In genomic region chr5:34574721-34575120, GRCm38 (mm10) we compare ENCODE assay signal across 7 mouse cellular contexts. TPM values are rescaled to one million over a fixed set of nuclear protein-coding genes. Genes with fewer than 3 reads are reported as not detected.
DNase-seq lines count a peak whose midpoint lies in the region; ATAC-seq and TF ChIP-seq lines count a peak whose summit lies in the region.

No protein-coding gene starts in this region.

- peaks cover 12% of the 10 kb centered on the region; the same call in 1 of the 2 replicates for H3K4me1 ChIP-seq in spleen, adult 2 months (ENCODE audit: control insufficient read depth, insufficient read depth, insufficient read length)
- peaks cover 12% of the 10 kb centered on the region for H3K4me1 ChIP-seq in embryonic facial prominence, embryonic 15.5 days
- peaks cover 15% of the 10 kb centered on the region for H3K4me1 ChIP-seq in limb, embryonic 12.5 days (replicated peaks)
- H3K4me1 ChIP-seq in neural tube, embryonic 13.5 days (replicated peaks) = peaks cover 21% of the 10 kb centered on the region

- H3K9ac ChIP-seq in embryonic facial prominence, embryonic 15.5 days = peak overlapping the region; percentile 97
- peak overlapping the region; percentile 98 for H3K9ac ChIP-seq in limb, embryonic 12.5 days (replicated peaks)
- peak overlapping the region; percentile 99 for H3K9ac ChIP-seq in neural tube, embryonic 13.5 days

- 5% methylated on average over 10 of the region's 10 CpGs for WGBS in spleen, adult 2 months
- 23% methylated on average over 10 of the region's 10 CpGs for WGBS in embryonic facial prominence, embryonic 15.5 days
- 41% methylated on average over 10 of the region's 10 CpGs for WGBS in limb, embryonic 12.5 days
- WGBS in neural tube, embryonic 13.5 days = 49% methylated on average over 10 of the region's 10 CpGs

- H3K27ac ChIP-seq in spleen, adult 2 months (ENCODE audit: insufficient read depth, low read length) = peak overlapping the region; percentile 84
- H3K27ac ChIP-seq in embryonic facial prominence, embryonic 15.5 days (replicated peaks) = peak overlapping the region; percentile 90; the same call in 1 of the 2 replicates
- 0 out of 2 replicates have a peak overlapping the region, but pooled peaks have one; percentile 5 for H3K27ac ChIP-seq in limb, embryonic 12.5 days
- H3K27ac ChIP-seq in neural tube, embryonic 13.5 days (replicated peaks) = peak overlapping the region; percentile 95; the same call in 1 of the 2 replicates

- ATAC-seq in embryonic facial prominence, embryonic 15.5 days (ENCODE audit: insufficient number of reproducible peaks, low FRiP score, low TSS enrichment, low read depth) = no peak
- no peak for ATAC-seq in limb, embryonic 12.5 days (ENCODE audit: insufficient number of reproducible peaks, insufficient read depth, low FRiP score, low TSS enrichment, low read depth)
- no peak for ATAC-seq in neural tube, embryonic 13.5 days (ENCODE audit: low read depth)

- no peaks in the 10 kb centered on the region for H3K27me3 ChIP-seq in spleen, adult 2 months (ENCODE audit: control insufficient read depth, insufficient read depth, low read length)
- no peaks in the 10 kb centered on the region for H3K27me3 ChIP-seq in embryonic facial prominence, embryonic 15.5 days
- H3K27me3 ChIP-seq in limb, embryonic 12.5 days = no peaks in the 10 kb centered on the region
- no peaks in the 10 kb centered on the region for H3K27me3 ChIP-seq in neural tube, embryonic 13.5 days

- peak overlapping the region; percentile 65 for H3K4me3 ChIP-seq in spleen, adult 2 months (ENCODE audit: extremely low read depth, insufficient read depth, insufficient read length)
- H3K4me3 ChIP-seq in embryonic facial prominence, embryonic 15.5 days (replicated peaks) = peak overlapping the region; percentile 94
- peak overlapping the region; percentile 92 for H3K4me3 ChIP-seq in limb, embryonic 12.5 days (replicated peaks)
- H3K4me3 ChIP-seq in neural tube, embryonic 13.5 days = peak overlapping the region; percentile 95

- no peak for TF ChIP-seq CTCF in spleen, adult 2 months (IDR thresholded peaks at IDR 0.05; ENCODE audit: extremely low read depth, insufficient read depth, insufficient read length, insufficient replicate concordance)

- DNase-seq in spleen, adult 2 months (ENCODE audit: low read depth in 1 of 2, low spot score in 2 of 2) = peak; percentile 34
- DNase-seq in spleen, adult 12 weeks (ENCODE audit: low spot score) = no peak
- no peak for DNase-seq in gastrocnemius, adult 8-10 months (ENCODE audit: low spot score in 2 of 2)
- no peak for DNase-seq in thymus, postnatal 4 days

- H3K36me3 ChIP-seq in spleen, adult 2 months (ENCODE audit: control insufficient read depth, insufficient read depth, low read length) = no peaks in the 10 kb centered on the region
- no peaks in the 10 kb centered on the region for H3K36me3 ChIP-seq in embryonic facial prominence, embryonic 15.5 days
- peaks cover 4% of the 10 kb centered on the region; the same call in 1 of the 2 replicates for H3K36me3 ChIP-seq in limb, embryonic 12.5 days
- H3K36me3 ChIP-seq in neural tube, embryonic 13.5 days = no peaks in the 10 kb centered on the region

- no peak; the same call in 1 of the 2 replicates for TF ChIP-seq POLR2A in spleen, adult 2 months (IDR thresholded peaks at IDR 0.05; ENCODE audit: low read depth, low read length)

- H3K9me3 ChIP-seq in embryonic facial prominence, embryonic 15.5 days (replicated peaks) = no peaks in the 10 kb centered on the region
- H3K9me3 ChIP-seq in limb, embryonic 12.5 days = no peaks in the 10 kb centered on the region
- H3K9me3 ChIP-seq in neural tube, embryonic 13.5 days = no peaks in the 10 kb centered on the region

- H3K4me2 ChIP-seq in embryonic facial prominence, embryonic 15.5 days (replicated peaks) = peak overlapping the region; percentile 63
- peak overlapping the region; percentile 67 for H3K4me2 ChIP-seq in limb, embryonic 12.5 days
- peak overlapping the region; percentile 75 for H3K4me2 ChIP-seq in neural tube, embryonic 13.5 days

RNA-seq across cellular contexts. Expression of gene Add1, which starts 1.3 kb away (rescaled TPM):
- polyA plus RNA-seq in spleen, adult 2 months (2012; rRNA removed) = 152 and 170 TPM in 2 replicates
- polyA plus RNA-seq in embryonic facial prominence, embryonic 15.5 days (2015; fragmentation: Nextera tagmentation; extraction: Ambion mirVana) = 186 and 190 TPM in 2 replicates
- polyA plus RNA-seq in limb, embryonic 12.5 days (2016; fragmentation: Nextera tagmentation; extraction: Ambion mirVana) = 173 and 189 TPM in 2 replicates
- polyA plus RNA-seq in neural tube, embryonic 13.5 days (2015; fragmentation: Nextera tagmentation; extraction: Ambion mirVana) = 208 and 221 TPM in 2 replicates
- total RNA-seq in gastrocnemius, adult 8-10 months (2022) = 10 to 100 TPM; 59.0 to 71.9 (median 66.0) TPM

RNA-seq across cellular contexts. Expression of gene Sh3bp2, which starts 49.1 kb away (rescaled TPM):
- 50.7 and 51.3 TPM in 2 replicates for polyA plus RNA-seq in spleen, adult 2 months (2012; rRNA removed)
- 8.2 and 8.3 TPM in 2 replicates for polyA plus RNA-seq in embryonic facial prominence, embryonic 15.5 days (2015; fragmentation: Nextera tagmentation; extraction: Ambion mirVana)
- polyA plus RNA-seq in limb, embryonic 12.5 days (2016; fragmentation: Nextera tagmentation; extraction: Ambion mirVana) = 9.7 and 12.0 TPM in 2 replicates
- 15.0 and 16.7 TPM in 2 replicates for polyA plus RNA-seq in neural tube, embryonic 13.5 days (2015; fragmentation: Nextera tagmentation; extraction: Ambion mirVana)
- total RNA-seq in gastrocnemius, adult 8-10 months (2022) = 1 to 10 TPM in 3 of 4 experiments, under 1 TPM in 1; 0.59 to 2.7 (median 1.4) TPM

Comparison
In these comparisons a context has a peak if more than half of its experiments do, and no peak if none do; other contexts are left out.
1. DNase-seq: peak in spleen, adult 2 months (2 of 2); none in spleen, adult 12 weeks (single experiment), gastrocnemius, adult 8-10 months (0 of 2) and thymus, postnatal 4 days (single experiment).
2. H3K27ac ChIP-seq: peak in every context shown above with its lines; median percentile 95 in neural tube, embryonic 13.5 days; 90 in embryonic facial prominence, embryonic 15.5 days; 84 in spleen, adult 2 months; 5 in limb, embryonic 12.5 days.
3. Peak in every context shown above with its lines, with median percentiles within 50 percentile points of each other: H3K4me3 ChIP-seq, H3K4me2 ChIP-seq and H3K9ac ChIP-seq.